Mouse (Mus musculus): Measurements from ENCODE around the gene Chst5.

- TF ChIP-seq CTCF (IDR thresholded peaks at IDR 0.05) (no peak), EP300 (IDR thresholded peaks at IDR 0.05) (no peak)
Measured at GRCm38 (mm10) chr8:111864648-111865047, 45.6 kb downstream of the Chst5 start.

Data from lung, postnatal 0 days (tissue).